Mouse (Mus musculus) frontal cortex, postnatal 25 days (tissue): ENCODE measurements around the gene Enah.

Source experiments
- DNase-seq, 2 experiments: peaks; one replicate each; pipeline ENCODE4 v3.0.0; 2022; ENCODE audit warnings: low spot score in 2 of 2

The Enah gene

DNA sequence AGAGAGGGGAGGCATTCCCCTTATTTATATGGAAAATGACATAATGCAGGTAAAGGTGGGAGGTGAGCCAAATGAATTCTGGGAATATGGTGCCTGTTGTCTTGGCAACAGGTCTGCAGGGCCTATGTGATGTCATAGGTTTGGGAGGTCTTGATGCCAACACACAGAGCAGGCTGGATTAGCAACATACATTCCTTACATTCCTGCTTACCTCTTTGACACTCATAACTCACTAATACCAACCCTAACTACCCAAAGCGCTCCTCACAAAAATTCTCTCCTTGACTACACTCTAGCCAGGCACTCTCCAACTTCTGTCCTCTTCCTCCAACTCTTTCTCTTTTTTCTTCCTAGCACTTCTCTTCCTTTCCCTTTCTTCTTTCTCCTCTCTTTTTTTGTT, 171.6 kb downstream of the Enah start:
- no peak for DNase-seq

DNA sequence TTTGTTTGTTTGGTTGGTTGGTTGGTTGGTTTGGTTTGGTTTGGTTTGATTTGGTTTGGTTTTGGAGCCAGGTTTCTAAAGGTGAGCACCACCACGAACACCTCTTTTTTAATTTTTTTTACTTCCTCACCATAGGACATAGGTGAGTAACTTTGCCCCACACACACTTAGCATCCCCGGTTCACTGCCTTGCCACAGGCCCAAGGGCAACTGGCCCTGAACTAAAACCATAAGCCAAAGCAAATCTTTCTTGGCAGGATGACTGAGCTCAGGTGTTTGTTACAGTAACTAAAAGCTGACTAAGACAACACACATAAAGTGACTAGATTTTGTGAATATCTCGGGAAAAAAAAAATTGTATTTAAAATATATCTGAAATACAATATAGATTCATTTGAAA, 172.4 kb downstream of the Enah start:
- DNase-seq = no peak
